Mouse (Mus musculus) embryo, embryonic 10.5 days (tissue): ENCODE data around the gene Treml4.
"Not testable (repeated sequence)": the region's sequence is repeated elsewhere in the genome, so short reads cannot be mapped to it uniquely, and the experiment has no call there.

ENCODE experiments used
- DNase-seq: peaks from one replicate; pipeline ENCODE4 v3.0.0-alpha.2; 2015; ENCODE audit warnings: low spot score

Treml4 gene

GRCm38 (mm10) chr17:48274885-48275284, 10.8 kb downstream of the Treml4 start:
- peak; percentile 91 for DNase-seq

GRCm38 (mm10) chr17:48275736-48276135, 11.6 kb downstream of the Treml4 start:
- DNase-seq, result no peak

DNA sequence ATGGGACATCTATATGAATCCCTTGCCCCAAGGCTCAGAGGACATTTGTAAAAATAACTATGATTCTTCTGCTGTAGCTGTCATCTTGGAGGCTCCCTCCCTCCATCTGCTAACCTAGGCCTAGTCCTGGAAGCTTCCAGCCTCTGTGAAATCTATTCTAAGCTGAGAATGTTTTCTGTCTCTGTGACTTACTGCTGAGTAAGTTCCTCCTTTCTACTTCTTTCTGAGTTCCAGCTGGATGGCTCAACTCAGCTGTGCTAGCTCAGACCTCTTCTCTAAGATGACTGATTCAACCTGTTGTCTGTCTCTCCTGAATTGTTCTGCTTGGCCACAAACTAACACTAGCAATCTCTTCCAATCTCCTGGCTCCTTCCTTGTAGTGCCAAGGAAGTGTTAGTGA, 14.3 kb downstream of the Treml4 start:
- DNase-seq, result no peak

- DNase-seq, result no peak
These were observed 14.9 kb downstream of the Treml4 start for GRCm38 (mm10) chr17:48279002-48279401.

DNA sequence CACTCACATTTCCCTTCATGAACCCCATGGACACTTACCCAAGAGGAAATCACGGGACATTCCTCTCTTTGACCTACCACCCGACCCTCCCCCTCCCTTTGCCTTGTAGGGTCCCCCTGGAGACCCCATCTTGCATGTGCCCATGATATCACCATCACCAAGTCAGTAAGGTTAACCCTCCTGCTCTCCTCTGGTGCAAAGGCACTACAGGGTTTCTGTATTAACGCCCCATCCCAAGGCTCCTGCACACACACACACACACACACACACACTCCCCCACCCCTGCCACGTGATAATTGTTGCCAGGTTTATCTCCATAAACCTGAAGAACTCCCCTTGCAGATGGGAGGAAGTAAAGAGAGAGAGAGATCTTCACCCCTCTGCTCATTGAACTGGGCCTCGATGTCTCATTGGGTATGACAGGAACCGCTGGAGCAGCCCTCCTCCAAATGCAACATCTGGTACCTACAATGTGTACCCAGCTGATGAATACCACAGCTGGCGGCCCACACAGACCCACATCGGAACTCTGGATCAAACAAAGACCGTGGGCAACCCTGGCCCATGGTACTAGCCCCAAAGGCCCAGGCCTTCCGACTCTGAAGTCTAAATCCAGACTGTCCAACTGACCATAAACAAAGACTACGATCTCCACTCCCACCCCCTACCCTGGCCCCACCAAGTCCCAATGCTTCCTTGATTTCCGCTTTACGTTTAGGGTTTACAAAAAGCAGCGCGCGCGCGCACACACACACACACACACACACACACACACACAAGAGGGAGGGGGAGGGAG, 17.0 kb downstream of the Treml4 start:
- DNase-seq, result no peak

GRCm38 (mm10) chr17:48281739-48282085, 17.6 kb downstream of the Treml4 start:
- DNase-seq, result peak; percentile 80

- DNase-seq, result no peak
These were observed 22.7 kb downstream of the Treml4 start for GRCm38 (mm10) chr17:48286765-48287164.

DNA sequence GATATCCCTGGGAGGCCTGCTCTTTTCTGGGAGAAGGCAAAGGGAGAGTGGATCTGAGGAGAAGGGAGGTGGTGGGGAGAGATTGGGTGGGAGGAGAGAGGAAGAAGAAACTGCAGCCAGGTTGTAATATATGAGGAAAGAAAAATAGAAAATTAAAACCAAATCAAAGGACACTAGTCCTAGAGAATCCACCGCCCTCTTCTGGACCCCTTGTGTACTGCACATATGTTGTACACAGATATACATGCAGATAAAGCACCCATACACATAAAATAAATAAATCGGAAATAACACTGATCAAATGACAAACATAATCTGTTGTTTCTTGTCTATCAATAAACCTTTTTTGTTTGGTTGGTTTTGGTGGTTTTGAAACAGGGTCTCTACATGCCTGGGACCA, 23.2 kb downstream of the Treml4 start:
- peak; percentile 40 for DNase-seq

- DNase-seq, result no peak
These were observed 29.6 kb downstream of the Treml4 start for GRCm38 (mm10) chr17:48293500-48294194.

DNA sequence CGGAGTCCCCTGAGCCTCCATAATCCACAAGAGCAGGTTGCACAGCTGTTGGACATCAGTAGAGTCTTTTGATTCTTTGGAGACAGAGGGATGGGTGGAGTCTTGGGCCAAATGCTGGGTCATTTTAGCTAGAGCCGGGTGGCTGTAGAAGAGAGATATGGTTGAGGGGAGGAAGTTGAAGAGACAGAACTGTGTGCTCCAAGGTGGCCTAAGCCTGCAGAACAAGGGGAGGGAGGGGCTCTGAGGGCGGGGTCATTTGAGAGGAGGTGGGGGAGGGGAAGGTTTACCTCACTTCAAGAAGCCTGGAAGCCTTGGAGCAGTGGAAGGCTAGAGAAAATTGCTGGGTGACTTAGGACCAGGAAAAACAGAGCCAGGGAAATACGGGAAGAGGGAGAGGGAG, 35.1 kb downstream of the Treml4 start, which contains the start of gene Treml2:
Treml2 (plus strand) TSS at position 296 of the 400 bp plus-strand sequence.
- peak; percentile 47 for DNase-seq

DNA sequence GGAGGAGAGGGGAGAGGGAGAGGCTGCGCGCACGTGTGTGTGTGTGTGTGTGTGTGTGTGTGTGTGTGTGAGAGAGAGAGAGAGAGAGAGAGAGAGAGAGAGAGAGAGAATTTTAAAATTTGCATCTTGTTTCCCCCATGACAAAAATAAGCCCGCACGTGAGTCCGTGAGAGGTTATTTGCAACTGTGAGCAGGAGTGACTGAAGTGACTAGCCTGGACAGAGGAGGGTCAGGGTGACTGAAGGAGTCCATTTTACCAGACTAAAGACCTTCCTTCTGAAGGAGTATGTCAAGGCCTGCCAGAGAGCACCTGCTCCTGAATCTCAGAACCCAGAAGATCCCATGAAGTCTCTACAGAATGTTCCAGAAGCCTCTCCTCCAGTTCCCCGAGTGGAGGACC, 35.7 kb downstream of the Treml4 start:
- no peak for DNase-seq

GRCm38 (mm10) chr17:48300199-48300598, 36.1 kb downstream of the Treml4 start:
- no peak for DNase-seq

- DNase-seq, result no peak
These were observed 36.8 kb downstream of the Treml4 start for GRCm38 (mm10) chr17:48300861-48301260.

GRCm38 (mm10) chr17:48301792-48302191, 37.7 kb downstream of the Treml4 start:
- no peak for DNase-seq

DNA sequence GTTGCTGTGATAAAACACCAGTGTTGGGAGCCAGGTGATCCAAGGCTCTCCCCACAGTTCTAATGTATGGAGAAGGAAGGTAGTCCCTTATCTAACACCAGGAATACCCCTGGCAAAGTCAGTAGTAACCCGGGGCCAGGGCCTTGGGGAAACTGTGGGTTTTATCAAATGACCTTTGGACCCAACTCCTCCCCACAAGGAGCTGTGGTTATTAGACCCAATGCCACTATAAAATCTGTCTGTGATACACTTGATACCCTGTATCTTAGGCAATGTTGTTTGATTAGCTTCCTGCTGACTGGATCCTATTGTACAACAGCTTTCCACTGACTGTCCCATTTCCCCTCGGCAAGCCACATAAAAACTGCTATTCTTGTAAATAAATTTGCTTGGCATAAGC, 48.0 kb downstream of the Treml4 start:
- DNase-seq, result no peak

GRCm38 (mm10) chr17:48315905-48316579, 51.9 kb downstream of the Treml4 start, which contains the start of gene B430306N03Rik:
B430306N03Rik (plus strand) TSS chr17:48316141.
- DNase-seq, result not testable (repeated sequence)

GRCm38 (mm10) chr17:48318686-48319085, 54.6 kb downstream of the Treml4 start:
- DNase-seq, result no peak

DNA sequence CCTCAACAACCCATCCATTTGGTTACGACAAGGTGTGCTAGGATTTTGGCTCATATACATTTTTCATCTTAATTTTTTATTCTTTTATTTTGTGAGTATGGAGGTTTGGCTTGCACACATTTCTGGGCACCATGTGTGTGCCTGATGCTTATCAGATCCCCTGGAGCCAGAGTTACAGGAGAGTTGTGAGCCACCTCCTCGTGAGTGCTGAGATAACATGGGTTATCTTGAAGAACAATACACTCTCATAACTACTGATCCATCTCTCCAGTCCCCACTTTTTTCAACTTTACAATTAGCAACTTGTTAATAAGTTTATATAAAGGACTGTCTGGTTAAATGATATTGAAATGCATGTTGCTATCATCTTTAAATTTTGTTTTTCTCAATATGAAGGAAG, 57.2 kb downstream of the Treml4 start:
- no peak for DNase-seq

DNA sequence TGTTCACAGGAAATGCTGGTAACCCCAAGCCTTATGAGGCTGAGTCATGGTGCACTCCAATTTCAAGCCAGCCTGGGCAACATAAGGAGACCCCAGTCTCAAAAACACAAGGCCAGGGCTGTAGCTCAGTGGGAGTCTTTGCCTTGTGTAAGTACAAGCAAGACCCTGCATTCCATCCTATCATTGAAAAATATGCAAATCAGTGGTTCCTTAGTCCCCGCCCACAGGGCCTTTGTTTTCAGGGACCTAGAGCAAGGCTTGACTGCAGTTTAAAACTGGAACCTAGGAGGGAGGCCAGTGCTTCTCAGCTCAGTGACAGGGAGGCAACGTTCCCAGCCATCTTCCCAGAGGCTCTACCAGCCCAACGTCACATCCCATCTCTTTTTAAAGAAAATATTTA, 59.1 kb downstream of the Treml4 start:
- peak; percentile 27 for DNase-seq

DNA sequence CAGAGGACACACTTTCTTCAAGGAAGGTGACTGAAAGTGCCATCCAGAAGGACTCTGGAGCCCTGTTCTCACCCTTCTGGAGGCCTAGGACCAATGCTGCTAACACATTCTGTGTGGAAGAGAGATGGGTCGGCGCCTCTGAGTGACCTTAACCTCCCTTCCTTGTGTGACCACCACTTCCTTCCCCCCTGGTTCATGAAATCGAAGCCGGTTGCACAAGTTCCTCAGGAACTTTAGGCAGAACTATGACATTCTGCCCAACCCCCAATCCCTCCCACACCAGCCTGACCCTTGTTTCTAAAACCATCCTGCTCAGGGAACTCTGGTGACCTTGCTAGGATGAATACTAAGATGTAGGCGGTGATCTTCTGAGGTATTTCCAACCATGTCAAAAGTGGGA, 60.2 kb downstream of the Treml4 start:
- no peak for DNase-seq
